Mouse (Mus musculus) adrenal gland, postnatal 4 days (tissue): ENCODE data around the gene Myof. TPM values are rescaled to one million over a fixed set of nuclear protein-coding genes. Genes with fewer than 3 reads are reported as not detected.

Experiments
- DNase-seq, 2 experiments: peaks; one replicate each; pipeline ENCODE4 v3.0.0; 2021 to 2022; ENCODE audit warnings: low spot score in 2 of 2, mixed read lengths in 2 of 2
- total RNA-seq, 2 experiments: library from RNA; stranded (reverse); gene quantifications; 2 replicates each; pipeline ENCODE4 v1.2.3; 2021

Gene Myof
- total RNA-seq, 2 experiments from 2014 or later, result 19.7 to 24.6 TPM

GRCm38 (mm10) chr19:37954772-37955171 lies 88.6 kb downstream of the Myof start:
- DNase-seq, result no peak

- DNase-seq, result no peak
Measured at GRCm38 (mm10) chr19:37954236-37954635, 89.1 kb downstream of the Myof start.

- DNase-seq, result no peak
Measured at GRCm38 (mm10) chr19:37946696-37947095, 96.7 kb downstream of the Myof start.

GRCm38 (mm10) chr19:37946053-37946452 lies 97.3 kb downstream of the Myof start:
- no peak for DNase-seq

GRCm38 (mm10) chr19:37939203-37939602 lies 104.2 kb downstream of the Myof start:
- DNase-seq, result no peak

GRCm38 (mm10) chr19:37937092-37937491 lies 106.3 kb downstream of the Myof start:
- no peak for DNase-seq

GRCm38 (mm10) chr19:37934640-37935039 lies 108.7 kb downstream of the Myof start:
- no peak for DNase-seq

GRCm38 (mm10) chr19:37932198-37932597 lies 111.2 kb downstream of the Myof start:
- no peak for DNase-seq

GRCm38 (mm10) chr19:37927911-37928310 lies 115.5 kb downstream of the Myof start:
- no peak for DNase-seq

GRCm38 (mm10) chr19:37925323-37925722 lies 118.1 kb downstream of the Myof start:
- no peak for DNase-seq

GRCm38 (mm10) chr19:37924266-37924665 lies 119.1 kb downstream of the Myof start:
- DNase-seq, result no peak

- no peak for DNase-seq
Measured at GRCm38 (mm10) chr19:37921098-37921497, 122.3 kb downstream of the Myof start.

- DNase-seq, result no peak
Measured at GRCm38 (mm10) chr19:37918515-37918932, 124.9 kb downstream of the Myof start.

GRCm38 (mm10) chr19:37914261-37914660 lies 129.1 kb downstream of the Myof start:
- DNase-seq, result no peak

GRCm38 (mm10) chr19:37912501-37912900 lies 130.9 kb downstream of the Myof start:
- no peak for DNase-seq

- DNase-seq, result no peak
Measured at GRCm38 (mm10) chr19:37909830-37910261, 133.5 kb downstream of the Myof start.

GRCm38 (mm10) chr19:37907451-37908320 lies 135.7 kb downstream of the Myof start:
- no peak for DNase-seq

- DNase-seq, result no peak
Measured at GRCm38 (mm10) chr19:37906916-37907315, 136.5 kb downstream of the Myof start.

- no peak for DNase-seq
Measured at GRCm38 (mm10) chr19:37896081-37896480, 147.3 kb downstream of the Myof start.

GRCm38 (mm10) chr19:37891006-37891405 lies 152.4 kb downstream of the Myof start:
- DNase-seq, result no peak

GRCm38 (mm10) chr19:37886355-37887120 lies 156.8 kb downstream of the Myof start:
- DNase-seq, result peak; percentile 9 to 10

GRCm38 (mm10) chr19:37881431-37882081 lies 161.8 kb downstream of the Myof start:
- DNase-seq, result no peak
